Mouse (Mus musculus): ENCODE measurements at regions not wholly inside any gene's neighbourhood (a gene's known extent, or its start where the extent isn't known, plus 50 kb on each side); places are given as distances from the start of the nearest gene placed in this dataset.

GRCm38 (mm10) chr19:26114326-26114725 lies 442.1 kb downstream of the Dmrt2 start:
- Histone ChIP-seq H3K4me3 (ENCODE audit: low read depth, low read length) (no peak overlapping the region), H3K27ac (replicated peaks; ENCODE audit: low read depth, low read length) (no peak overlapping the region), H3K27me3 (ENCODE audit: control insufficient read depth, insufficient read depth, low read length) (no peaks in the 10 kb centered on the region), H3K9ac (replicated peaks; ENCODE audit: low read length) (no peak overlapping the region), H3K4me1 (ENCODE audit: control insufficient read depth, insufficient read depth, low read length) (no peaks in the 10 kb centered on the region), H3K4me2 (ENCODE audit: low read depth, low read length) (no peak overlapping the region), H3K9me3 (replicated peaks; ENCODE audit: control insufficient read depth, low read length) (no peaks in the 10 kb centered on the region), H3K36me3 (replicated peaks; ENCODE audit: control insufficient read depth, insufficient read depth, low read depth, low read length) (no peaks in the 10 kb centered on the region)
- DNase-seq (ENCODE audit: low spot score) (no peak), ATAC-seq (replicated peaks; ENCODE audit: insufficient number of reproducible peaks, low FRiP score, low TSS enrichment, low read depth) (no peak)
- 83% methylated on average over 6 of the region's 6 CpGs for WGBS

- 82% methylated on average over 2 of the region's 2 CpGs for WGBS
These were observed 456.2 kb downstream of the Dmrt2 start for GRCm38 (mm10) chr19:26128423-26128822.

GRCm38 (mm10) chr19:26134385-26134784 lies 462.2 kb downstream of the Dmrt2 start:
- Histone ChIP-seq H3K4me3 (ENCODE audit: low read depth, low read length) (no peak overlapping the region), H3K9ac (replicated peaks; ENCODE audit: low read length) (no peak overlapping the region), H3K4me2 (ENCODE audit: low read depth, low read length) (no peak overlapping the region), H3K27ac (replicated peaks; ENCODE audit: low read depth, low read length) (no peak overlapping the region), H3K27me3 (ENCODE audit: control insufficient read depth, insufficient read depth, low read length) (no peaks in the 10 kb centered on the region), H3K36me3 (replicated peaks; ENCODE audit: control insufficient read depth, insufficient read depth, low read depth, low read length) (no peaks in the 10 kb centered on the region), H3K4me1 (ENCODE audit: control insufficient read depth, insufficient read depth, low read length) (no peaks in the 10 kb centered on the region), H3K9me3 (replicated peaks; ENCODE audit: control insufficient read depth, low read length) (no peaks in the 10 kb centered on the region)
- ATAC-seq (replicated peaks; ENCODE audit: insufficient number of reproducible peaks, low FRiP score, low TSS enrichment, low read depth): no peak
- 94% methylated on average over 4 of the region's 4 CpGs for WGBS
- no peak for DNase-seq (ENCODE audit: low spot score)

More at GRCm38 (mm10) chr19:26128423-26128822, 456.2 kb downstream of the Dmrt2 start:
- no peak overlapping the region for H3K4me2 ChIP-seq (ENCODE audit: low read depth, low read length)
- ATAC-seq (replicated peaks; ENCODE audit: insufficient number of reproducible peaks, low FRiP score, low TSS enrichment, low read depth) (no peak), DNase-seq (ENCODE audit: low spot score) (no peak)
- no peaks in the 10 kb centered on the region for H3K27me3 ChIP-seq (ENCODE audit: control insufficient read depth, insufficient read depth, low read length)
- H3K4me3 ChIP-seq (ENCODE audit: low read depth, low read length): no peak overlapping the region
- H3K36me3 ChIP-seq (replicated peaks; ENCODE audit: control insufficient read depth, insufficient read depth, low read depth, low read length): no peaks in the 10 kb centered on the region
- H3K27ac ChIP-seq (replicated peaks; ENCODE audit: low read depth, low read length): no peak overlapping the region
- no peak overlapping the region for H3K9ac ChIP-seq (replicated peaks; ENCODE audit: low read length)
- no peaks in the 10 kb centered on the region for H3K9me3 ChIP-seq (replicated peaks; ENCODE audit: control insufficient read depth, low read length)
- H3K4me1 ChIP-seq (ENCODE audit: control insufficient read depth, insufficient read depth, low read length): no peaks in the 10 kb centered on the region

GRCm38 (mm10) chr19:26135398-26136104 lies 463.3 kb downstream of the Dmrt2 start:
- DNase-seq (ENCODE audit: low spot score): peak; percentile 13
- Histone ChIP-seq H3K36me3 (replicated peaks; ENCODE audit: control insufficient read depth, insufficient read depth, low read depth, low read length) (no peaks in the 10 kb centered on the region), H3K27me3 (ENCODE audit: control insufficient read depth, insufficient read depth, low read length) (no peaks in the 10 kb centered on the region), H3K4me2 (ENCODE audit: low read depth, low read length) (no peak overlapping the region), H3K4me1 (ENCODE audit: control insufficient read depth, insufficient read depth, low read length) (no peaks in the 10 kb centered on the region), H3K4me3 (ENCODE audit: low read depth, low read length) (no peak overlapping the region), H3K9ac (replicated peaks; ENCODE audit: low read length) (no peak overlapping the region), H3K27ac (replicated peaks; ENCODE audit: low read depth, low read length) (no peak overlapping the region), H3K9me3 (replicated peaks; ENCODE audit: control insufficient read depth, low read length) (no peaks in the 10 kb centered on the region)
- 38% methylated on average over 2 of the region's 2 CpGs for WGBS
- ATAC-seq (replicated peaks; ENCODE audit: insufficient number of reproducible peaks, low FRiP score, low TSS enrichment, low read depth): no peak

GRCm38 (mm10) chr19:26140647-26141046 lies 464.2 kb upstream of the Smarca2 start:
- no peak for ATAC-seq (replicated peaks; ENCODE audit: insufficient number of reproducible peaks, low FRiP score, low TSS enrichment, low read depth)
- no peak overlapping the region for H3K9ac ChIP-seq (replicated peaks; ENCODE audit: low read length)
- no peak overlapping the region for H3K27ac ChIP-seq (replicated peaks; ENCODE audit: low read depth, low read length)
- no peaks in the 10 kb centered on the region for H3K36me3 ChIP-seq (replicated peaks; ENCODE audit: control insufficient read depth, insufficient read depth, low read depth, low read length)
- H3K27me3 ChIP-seq (ENCODE audit: control insufficient read depth, insufficient read depth, low read length): no peaks in the 10 kb centered on the region
- no peak overlapping the region for H3K4me3 ChIP-seq (ENCODE audit: low read depth, low read length)
- H3K4me2 ChIP-seq (ENCODE audit: low read depth, low read length): no peak overlapping the region
- no peaks in the 10 kb centered on the region for H3K9me3 ChIP-seq (replicated peaks; ENCODE audit: control insufficient read depth, low read length)
- WGBS: 57% methylated on average over 2 of the region's 2 CpGs
- no peak for DNase-seq (ENCODE audit: low spot score)
- no peaks in the 10 kb centered on the region for H3K4me1 ChIP-seq (ENCODE audit: control insufficient read depth, insufficient read depth, low read length)

GRCm38 (mm10) chr19:26143539-26143938 lies 461.3 kb upstream of the Smarca2 start:
- Histone ChIP-seq H3K9me3 (replicated peaks; ENCODE audit: control insufficient read depth, low read length) (no peaks in the 10 kb centered on the region), H3K27me3 (ENCODE audit: control insufficient read depth, insufficient read depth, low read length) (no peaks in the 10 kb centered on the region), H3K27ac (replicated peaks; ENCODE audit: low read depth, low read length) (no peak overlapping the region), H3K9ac (replicated peaks; ENCODE audit: low read length) (no peak overlapping the region), H3K36me3 (replicated peaks; ENCODE audit: control insufficient read depth, insufficient read depth, low read depth, low read length) (no peaks in the 10 kb centered on the region), H3K4me1 (ENCODE audit: control insufficient read depth, insufficient read depth, low read length) (no peaks in the 10 kb centered on the region), H3K4me3 (ENCODE audit: low read depth, low read length) (no peak overlapping the region), H3K4me2 (ENCODE audit: low read depth, low read length) (no peak overlapping the region)
- DNase-seq (ENCODE audit: low spot score) (no peak), ATAC-seq (replicated peaks; ENCODE audit: insufficient number of reproducible peaks, low FRiP score, low TSS enrichment, low read depth) (no peak)
- WGBS: 91% methylated on average over 2 of the region's 2 CpGs

GRCm38 (mm10) chr19:26151216-26151615 lies 453.6 kb upstream of the Smarca2 start:
- ATAC-seq (replicated peaks; ENCODE audit: insufficient number of reproducible peaks, low FRiP score, low TSS enrichment, low read depth): no peak
- whole genome bisulfite sequencing: 80% methylated on average over 4 of the region's 4 CpGs
- Histone ChIP-seq H3K4me3 (ENCODE audit: low read depth, low read length) (no peak overlapping the region), H3K27me3 (ENCODE audit: control insufficient read depth, insufficient read depth, low read length) (no peaks in the 10 kb centered on the region), H3K27ac (replicated peaks; ENCODE audit: low read depth, low read length) (no peak overlapping the region), H3K4me1 (ENCODE audit: control insufficient read depth, insufficient read depth, low read length) (no peaks in the 10 kb centered on the region), H3K4me2 (ENCODE audit: low read depth, low read length) (no peak overlapping the region), H3K36me3 (replicated peaks; ENCODE audit: control insufficient read depth, insufficient read depth, low read depth, low read length) (no peaks in the 10 kb centered on the region), H3K9ac (replicated peaks; ENCODE audit: low read length) (no peak overlapping the region), H3K9me3 (replicated peaks; ENCODE audit: control insufficient read depth, low read length) (no peaks in the 10 kb centered on the region)
- DNase-seq (ENCODE audit: low spot score): no peak

- DNase-seq (ENCODE audit: low spot score): no peak
- no peak overlapping the region for H3K9ac ChIP-seq (replicated peaks; ENCODE audit: low read length)
- no peaks in the 10 kb centered on the region for H3K9me3 ChIP-seq (replicated peaks; ENCODE audit: control insufficient read depth, low read length)
- no peaks in the 10 kb centered on the region for H3K4me1 ChIP-seq (ENCODE audit: control insufficient read depth, insufficient read depth, low read length)
- WGBS: 46% methylated on average over 13 of the region's 13 CpGs
- H3K4me3 ChIP-seq (ENCODE audit: low read depth, low read length): no peak overlapping the region
- H3K27me3 ChIP-seq (ENCODE audit: control insufficient read depth, insufficient read depth, low read length): no peaks in the 10 kb centered on the region
- no peak for ATAC-seq (replicated peaks; ENCODE audit: insufficient number of reproducible peaks, low FRiP score, low TSS enrichment, low read depth)
- H3K4me2 ChIP-seq (ENCODE audit: low read depth, low read length): no peak overlapping the region
- H3K36me3 ChIP-seq (replicated peaks; ENCODE audit: control insufficient read depth, insufficient read depth, low read depth, low read length): no peaks in the 10 kb centered on the region
- no peak overlapping the region for H3K27ac ChIP-seq (replicated peaks; ENCODE audit: low read depth, low read length)
These were observed 439.9 kb upstream of the Smarca2 start for GRCm38 (mm10) chr19:26164993-26165392.
